Mouse (Mus musculus) intestine, postnatal 0 days (tissue): Measurements from ENCODE around the gene Gm11938. TPM values are rescaled to one million over a fixed set of nuclear protein-coding genes. Genes with fewer than 3 reads are reported as not detected.
"Not testable (repeated sequence)": the region's sequence is repeated elsewhere in the genome, so short reads cannot be mapped to it uniquely, and the experiment has no call there.

Experiments
- ATAC-seq: fragments of 200-750 bp; cut with Nextera tagmentation; 2 replicates; pipeline ENCODE4 v1.8.0; 2017; ENCODE audit warnings: mild to moderate bottlenecking, moderate TSS enrichment, moderate library complexity
- H3K27ac ChIP-seq: fragments of 300-500 bp; sonication (generic); 2 replicates; pipeline ENCODE4 v1.5.1; 2014; ENCODE audit warnings: mild to moderate bottlenecking, low read depth, low read length, moderate library complexity
- H3K27me3 ChIP-seq: fragments of 300-500 bp; sonication (generic); replicated peaks from 2 replicates; pipeline ENCODE4 v1.6.1; 2014; ENCODE audit warnings: low read length, mixed read lengths; ENCODE audit not compliant: control insufficient read depth, insufficient read depth
- H3K36me3 ChIP-seq: fragments of 300-500 bp; sonication (generic); 2 replicates; pipeline ENCODE4 v1.6.1; 2014; ENCODE audit warnings: mild to moderate bottlenecking, moderate library complexity; ENCODE audit not compliant: control insufficient read depth, insufficient read depth
- H3K4me1 ChIP-seq: fragments of 300-500 bp; sonication (generic); replicated peaks from 2 replicates; pipeline ENCODE4 v1.6.1; 2014; ENCODE audit warnings: antibody characterized with exemption, low read length, mixed read lengths; ENCODE audit not compliant: control insufficient read depth, insufficient read depth
- H3K4me2 ChIP-seq: fragments of 300-500 bp; sonication (generic); replicated peaks from 2 replicates; pipeline ENCODE4 v1.6.1; 2014; ENCODE audit warnings: low read depth, mild to moderate bottlenecking, moderate library complexity
- H3K4me3 ChIP-seq: fragments of 300-500 bp; sonication (generic); 2 replicates; pipeline ENCODE4 v1.5.1; 2014; ENCODE audit warnings: low read depth, low read length
- H3K9ac ChIP-seq: fragments of 300-500 bp; sonication (generic); 2 replicates; pipeline ENCODE4 v1.6.1; 2014; ENCODE audit warnings: mild to moderate bottlenecking, low read depth, low read length
- H3K9me3 ChIP-seq: fragments of 300-500 bp; sonication (generic); 2 replicates; pipeline ENCODE4 v1.6.1; 2016; ENCODE audit warnings: mixed run types; ENCODE audit not compliant: control insufficient read depth
- CTCF ChIP-seq: sonication (generic); IDR thresholded peaks from 2 replicates; pipeline ENCODE4 v1.5.1; 2016; ENCODE audit warnings: low read depth, mild to moderate bottlenecking, control low read depth, antibody characterized with exemption, moderate library complexity
- WGBS: fragments of 180-500 bp; shearing (Covaris S2); extraction: QIAGEN DNeasy Blood & Tissue Kit; methylation state at CpG from one replicate; pipeline ENCODE4 v1.1.7; 2014; 5-methylcytosine and 5-hydroxymethylcytosine counted together
- polyA plus RNA-seq: library from polyadenylated mRNA; unstranded; fragments of >200 nt; fragmentation: Nextera tagmentation; extraction: Ambion mirVana; gene quantifications from 2 replicates; pipeline ENCODE4 v1.2.1, GENCODE M21; 2015

Gene Gm11938
- not detected in 2 replicates for polyA plus RNA-seq

- H3K9me3 ChIP-seq, H3K9ac ChIP-seq, H3K4me3 ChIP-seq, H3K36me3 ChIP-seq, H3K4me1 ChIP-seq, ATAC-seq, H3K27ac ChIP-seq, H3K4me2 ChIP-seq, H3K27me3 ChIP-seq: not testable (repeated sequence)
- 46% methylated on average over 1 of the region's 1 CpGs for WGBS
These were observed at the start of gene Gm11938 for GRCm38 (mm10) chr11:99603208-99603607. Gm11938 (minus strand) TSS chr11:99603308.

GRCm38 (mm10) chr11:99650136-99650535 lies 47.0 kb upstream of the Gm11938 start, which contains the start of gene Gm11555:
Gm11555 (minus strand) TSS chr11:99650236.
- no peak within 1 kb of the TSS for H3K4me3 ChIP-seq
- no peaks in the 10 kb centered on the region for H3K27me3 ChIP-seq
- WGBS = 84% methylated on average over 2 of the region's 2 CpGs
- H3K4me2 ChIP-seq = no peak within 1 kb of the TSS
- ATAC-seq = no peak
- no peaks in the 10 kb centered on the region for H3K36me3 ChIP-seq
- no peak within 1 kb of the TSS for H3K27ac ChIP-seq
- no peak within 1 kb of the TSS for H3K9ac ChIP-seq
- no peaks in the 10 kb centered on the region for H3K4me1 ChIP-seq
- TF ChIP-seq CTCF = no peak
- H3K9me3 ChIP-seq = no peaks in the 10 kb centered on the region

GRCm38 (mm10) chr11:99646444-99646843 lies 43.3 kb upstream of the Gm11938 start:
- Histone ChIP-seq H3K27ac (no peak overlapping the region), H3K4me3 (no peak overlapping the region), H3K9me3 (no peaks in the 10 kb centered on the region), H3K27me3 (no peaks in the 10 kb centered on the region), H3K4me1 (no peaks in the 10 kb centered on the region), H3K9ac (no peak overlapping the region), H3K36me3 (no peaks in the 10 kb centered on the region), H3K4me2 (no peak overlapping the region)
- ATAC-seq = no peak
- TF ChIP-seq CTCF = no peak
- 85% methylated on average over 15 of the region's 15 CpGs for WGBS

GRCm38 (mm10) chr11:99644351-99644750 lies 41.2 kb upstream of the Gm11938 start:
- H3K4me1 ChIP-seq = no peaks in the 10 kb centered on the region
- 74% methylated on average over 3 of the region's 3 CpGs for WGBS
- no peak overlapping the region for H3K27ac ChIP-seq
- H3K4me3 ChIP-seq = no peak overlapping the region
- H3K9ac ChIP-seq = no peak overlapping the region
- H3K9me3 ChIP-seq = no peaks in the 10 kb centered on the region
- no peak for TF ChIP-seq CTCF
- no peak overlapping the region for H3K4me2 ChIP-seq
- H3K36me3 ChIP-seq = no peaks in the 10 kb centered on the region
- no peaks in the 10 kb centered on the region for H3K27me3 ChIP-seq
- no peak for ATAC-seq

GRCm38 (mm10) chr11:99643635-99644139 lies 40.6 kb upstream of the Gm11938 start, which contains the start of gene Krtap4-7:
Krtap4-7 (minus strand) TSS chr11:99644089.
- H3K9ac ChIP-seq, H3K9me3 ChIP-seq, H3K27me3 ChIP-seq, H3K27ac ChIP-seq, H3K4me1 ChIP-seq, H3K4me3 ChIP-seq, ATAC-seq, H3K36me3 ChIP-seq, H3K4me2 ChIP-seq: not testable (repeated sequence)
- 73% methylated on average over 9 of the region's 9 CpGs for WGBS

GRCm38 (mm10) chr11:99640926-99641325 lies 37.8 kb upstream of the Gm11938 start:
- Histone ChIP-seq H3K4me1 (no peaks in the 10 kb centered on the region), H3K9me3 (no peaks in the 10 kb centered on the region), H3K9ac (no peak overlapping the region), H3K4me3 (no peak overlapping the region), H3K36me3 (no peaks in the 10 kb centered on the region), H3K27me3 (no peaks in the 10 kb centered on the region), H3K27ac (no peak overlapping the region), H3K4me2 (no peak overlapping the region)
- no peak for ATAC-seq
- TF ChIP-seq CTCF = no peak
- 23% methylated on average over 1 of the region's 1 CpGs for WGBS

- WGBS = 71% methylated on average over 1 of the region's 1 CpGs
- no peak for TF ChIP-seq CTCF
- ATAC-seq = no peak
- H3K27me3 ChIP-seq = no peaks in the 10 kb centered on the region
- no peak overlapping the region for H3K4me2 ChIP-seq
- no peaks in the 10 kb centered on the region for H3K9me3 ChIP-seq
- no peak overlapping the region for H3K27ac ChIP-seq
- no peaks in the 10 kb centered on the region for H3K36me3 ChIP-seq
- H3K9ac ChIP-seq = no peak overlapping the region
- H3K4me1 ChIP-seq = no peaks in the 10 kb centered on the region
- H3K4me3 ChIP-seq = no peak overlapping the region
These were observed 34.0 kb upstream of the Gm11938 start for GRCm38 (mm10) chr11:99637086-99637485.
